Mouse (Mus musculus) thymus, postnatal 25 days (tissue): ENCODE measurements around the gene Ccdc38.

ENCODE experiments used
- DNase-seq: peaks from one replicate; pipeline ENCODE4 v3.0.0; 2022

The Ccdc38 gene

DNA sequence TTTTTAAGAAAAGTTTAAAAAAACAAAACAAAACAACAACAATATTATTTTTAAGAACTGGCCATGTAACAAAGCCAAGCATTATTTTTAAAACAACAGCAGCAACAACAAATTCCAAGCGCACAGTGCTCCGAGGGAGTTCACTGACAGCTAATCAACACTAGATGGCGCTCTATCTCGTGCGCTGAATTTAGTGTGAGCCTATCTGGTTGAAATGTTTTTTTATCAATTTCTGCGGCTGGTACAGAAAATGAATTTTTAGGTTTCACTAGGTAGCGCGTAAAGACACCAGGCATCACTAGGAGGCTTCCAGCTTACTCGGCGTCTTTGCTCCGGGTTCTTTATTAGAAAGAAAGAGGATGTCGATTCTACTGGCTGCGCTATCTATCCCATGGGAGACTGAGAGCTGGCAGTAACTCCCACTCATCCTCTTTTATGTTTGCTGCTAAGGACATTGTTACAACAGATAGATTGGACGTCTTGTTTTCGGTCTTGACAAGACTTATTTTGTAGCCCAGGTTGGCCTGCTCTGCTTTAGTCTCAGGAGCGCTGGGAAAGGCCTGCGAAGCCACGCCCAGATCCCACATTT is 71.1 kb downstream of the Ccdc38 start:
- peak; percentile 18 for DNase-seq

DNA sequence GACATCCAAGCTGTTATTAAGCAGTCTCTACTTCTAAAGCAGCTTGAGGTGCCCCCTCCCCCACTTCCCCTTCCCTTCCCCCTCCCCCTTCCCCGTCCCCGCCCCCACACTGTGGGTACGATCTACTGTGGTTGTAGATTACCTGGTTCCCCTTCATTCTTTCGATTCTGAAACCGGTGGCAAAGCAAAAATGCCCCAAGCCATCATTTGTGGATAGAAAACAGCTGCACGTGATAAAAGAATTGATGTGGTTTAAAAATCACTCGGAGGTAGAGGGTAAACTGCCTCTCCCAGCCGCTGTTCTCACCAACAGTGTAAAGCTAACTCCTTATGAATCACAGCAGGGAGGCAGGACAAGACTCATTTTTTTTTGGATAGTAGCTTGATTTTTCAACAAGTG is 74.4 kb downstream of the Ccdc38 start:
- no peak for DNase-seq

DNA sequence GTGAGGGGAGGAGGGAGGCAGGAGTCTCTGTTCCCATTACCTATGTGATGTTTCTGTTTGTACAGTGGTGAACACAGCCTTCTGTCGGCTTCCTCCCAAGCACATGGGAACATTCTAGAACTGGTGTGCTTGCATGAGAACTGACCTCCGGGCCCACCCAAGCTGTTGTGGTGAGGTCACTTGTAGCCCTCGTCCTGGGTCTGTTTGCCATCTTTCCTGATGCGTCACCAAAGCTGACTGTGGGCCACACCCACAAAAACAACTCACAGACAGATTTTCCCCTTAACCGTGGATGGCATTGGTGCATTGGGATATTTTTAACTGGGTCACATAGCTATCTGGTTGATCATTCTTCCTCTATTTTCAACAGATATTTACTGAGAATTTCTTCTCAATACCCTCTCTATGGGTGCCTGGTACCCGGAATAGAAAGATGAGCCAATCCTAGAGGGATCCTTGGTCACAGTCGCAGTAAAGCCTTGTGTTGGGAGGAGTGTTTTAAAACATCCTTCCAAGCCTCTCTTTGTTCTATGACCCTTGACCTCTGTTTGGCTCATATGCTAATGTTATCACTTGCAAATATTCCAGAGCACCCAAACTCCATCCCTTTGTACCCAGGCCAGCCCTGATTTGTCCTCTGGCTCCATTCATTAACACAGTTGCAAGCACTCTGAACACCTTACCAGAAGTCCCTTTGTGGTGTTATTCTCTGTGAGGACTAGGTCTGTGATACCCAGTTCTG is 80.2 kb downstream of the Ccdc38 start:
- no peak for DNase-seq

DNA sequence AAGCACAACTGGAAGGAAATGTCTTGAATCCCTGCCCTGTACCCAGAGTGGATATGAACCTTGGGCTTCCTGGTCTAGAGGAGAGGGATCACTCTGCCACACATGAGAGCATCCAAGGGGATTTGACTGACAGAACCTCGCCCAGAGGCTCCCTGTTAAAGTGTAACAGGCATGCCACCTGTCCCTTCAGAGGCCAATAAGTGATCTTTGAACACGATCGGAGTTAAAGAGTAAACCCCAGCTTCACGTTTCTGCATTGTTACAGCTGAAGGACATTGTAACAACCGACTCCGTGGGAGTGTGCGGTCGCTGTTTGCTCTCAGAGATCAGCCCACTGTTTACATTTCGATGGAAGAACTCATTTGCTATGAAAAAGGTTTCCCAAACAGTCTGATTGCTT is 83.3 kb downstream of the Ccdc38 start:
- DNase-seq = no peak

DNA sequence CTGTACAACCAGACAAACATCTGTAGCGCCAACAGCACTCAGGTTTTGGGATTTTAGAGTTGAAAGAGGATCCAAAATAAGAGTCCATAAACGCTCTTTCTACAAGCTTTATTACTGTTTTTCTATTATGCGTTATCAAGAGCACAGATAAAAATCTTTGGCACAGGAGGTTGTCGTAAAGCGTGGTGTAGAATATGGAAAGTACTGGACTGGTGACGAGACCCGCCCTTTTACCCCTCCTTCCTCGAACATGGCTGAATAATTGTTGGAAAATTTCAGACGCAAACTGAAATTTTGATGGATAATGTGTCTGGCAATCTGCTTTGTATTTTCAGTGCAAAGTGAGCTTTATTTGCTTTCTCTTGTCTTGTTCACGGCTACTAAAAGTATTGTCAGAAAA is 83.7 kb downstream of the Ccdc38 start:
- no peak for DNase-seq

DNA sequence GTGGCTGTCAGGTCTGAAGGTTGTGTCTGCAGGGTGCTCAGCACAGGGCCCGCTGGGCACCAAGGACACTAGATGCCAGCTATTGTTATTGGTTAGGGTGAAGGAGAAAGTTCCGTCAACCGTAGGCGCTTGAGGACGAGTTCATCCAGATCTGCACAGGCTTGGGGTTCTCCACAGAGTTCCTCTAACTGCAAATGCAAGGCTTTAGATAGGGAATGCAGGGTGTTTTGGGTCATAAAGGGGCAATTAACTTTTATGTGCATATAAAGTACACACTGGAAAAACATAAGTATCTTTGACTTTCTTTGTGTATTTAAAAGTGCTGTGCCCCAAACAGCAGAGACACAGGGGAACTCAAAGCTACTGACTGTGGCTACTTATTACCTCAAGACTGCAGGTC is 89.9 kb downstream of the Ccdc38 start:
- DNase-seq = no peak

DNA sequence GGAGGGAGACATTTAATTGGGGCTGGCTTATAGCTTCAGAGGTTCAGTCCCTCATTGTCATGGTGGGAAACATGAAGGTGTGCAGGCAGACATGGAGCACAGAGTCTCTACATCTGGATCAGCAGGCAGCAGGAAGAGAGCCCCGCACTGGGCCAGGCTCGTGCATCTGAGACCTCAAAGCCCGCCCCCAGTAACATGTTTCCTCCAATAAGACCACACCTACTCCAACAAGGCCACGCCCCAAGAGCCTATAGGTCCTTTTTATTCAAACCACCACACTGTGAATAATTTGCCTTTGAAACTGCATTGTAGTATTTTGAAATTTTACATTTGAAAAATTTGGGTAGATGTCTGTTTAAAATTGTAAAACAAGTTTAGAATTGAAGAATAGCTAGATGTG is 91.7 kb downstream of the Ccdc38 start:
- no peak for DNase-seq

DNA sequence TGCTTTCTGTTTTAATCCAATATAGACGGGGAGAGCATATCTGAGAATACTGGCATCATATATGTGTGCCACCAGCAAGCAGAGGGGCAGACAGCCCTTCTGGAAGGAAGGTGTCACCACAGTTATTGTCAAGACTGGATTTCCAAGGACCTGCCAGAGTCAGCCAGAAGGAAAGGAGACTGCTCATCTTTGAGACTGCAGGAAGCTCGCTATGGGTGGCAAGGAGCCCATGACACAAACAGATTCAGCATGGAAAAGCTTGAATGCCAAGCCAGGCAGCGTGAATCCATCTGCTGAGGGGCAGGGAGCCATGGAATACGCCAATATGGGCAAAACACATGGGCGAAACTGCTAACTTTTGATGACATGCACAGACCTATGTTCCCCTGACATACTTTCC is 93.1 kb downstream of the Ccdc38 start:
- DNase-seq = no peak
